Mouse (Mus musculus): Measurements from ENCODE around the gene Kcna2.

- no peak for TF ChIP-seq POLR2A (IDR thresholded peaks at IDR 0.05; ENCODE audit: borderline replicate concordance, insufficient read depth, low read length)
- no peak for TF ChIP-seq CTCF (IDR thresholded peaks at IDR 0.05; ENCODE audit: borderline replicate concordance, insufficient read depth, low read depth, low read length)
Observed at GRCm38 (mm10) chr3:107162741-107163140, 61.8 kb downstream of the Kcna2 start.
